ENCODE assay signal across 8 mouse cellular contexts in the genomic region with DNA sequence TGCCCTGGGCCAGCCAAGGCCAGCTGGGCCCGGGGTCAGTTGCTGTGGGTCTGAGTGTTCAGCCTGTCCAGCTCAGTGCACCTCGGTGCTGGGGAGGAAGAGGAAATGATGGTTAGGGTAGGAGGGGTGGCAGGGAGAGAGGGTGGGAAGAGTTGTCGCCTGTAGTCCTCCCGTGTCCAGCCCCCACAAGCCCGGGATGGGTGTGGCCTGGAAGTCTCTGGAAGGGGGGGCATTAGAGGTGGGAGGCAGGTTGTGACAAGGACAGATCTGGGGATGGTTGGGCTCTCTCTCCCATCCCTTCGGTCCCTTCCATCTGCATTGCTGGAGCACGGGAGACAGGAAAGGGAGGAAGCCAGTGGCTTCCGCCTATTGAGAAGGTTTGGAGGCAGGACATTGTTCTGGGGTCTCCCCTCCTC. TPM values are rescaled to one million over a fixed set of nuclear protein-coding genes. Genes with fewer than 3 reads are reported as not detected.
DNase-seq lines count a peak whose midpoint lies in the region; ATAC-seq and TF ChIP-seq lines count a peak whose summit lies in the region.

TSS of gene Tie1 (minus strand) at position 345 of the 416 bp plus-strand sequence.

- no peak within 1 kb of the TSS for H3K4me3 ChIP-seq in midbrain, embryonic 10.5 days
- no peak within 1 kb of the TSS for H3K4me3 ChIP-seq in midbrain, postnatal 0 days (ENCODE audit: low read depth, low read length)
- H3K4me3 ChIP-seq in hindbrain, postnatal 0 days (ENCODE audit: low read length), result no peak within 1 kb of the TSS
- peak within 1 kb of the TSS; percentile 29 for H3K4me3 ChIP-seq in liver, embryonic 13.5 days (replicated peaks)
- H3K4me3 ChIP-seq in stomach, embryonic 15.5 days (replicated peaks), result 0 out of 2 replicates have a peak within 1 kb of the TSS, but pooled peaks have one; percentile 3

- WGBS in midbrain, embryonic 10.5 days, result 80% methylated on average over 8 of the region's 8 CpGs
- WGBS in midbrain, postnatal 0 days, result 76% methylated on average over 8 of the region's 8 CpGs
- WGBS in hindbrain, postnatal 0 days, result 75% methylated on average over 7 of the region's 8 CpGs
- 22% methylated on average over 8 of the region's 8 CpGs for WGBS in liver, embryonic 13.5 days (ENCODE audit: insufficient replicate concordance)
- WGBS in stomach, embryonic 15.5 days, result 63% methylated on average over 8 of the region's 8 CpGs

- H3K27ac ChIP-seq in midbrain, embryonic 10.5 days (replicated peaks), result no peak within 1 kb of the TSS
- no peak within 1 kb of the TSS for H3K27ac ChIP-seq in midbrain, postnatal 0 days (ENCODE audit: low read depth, low read length)
- H3K27ac ChIP-seq in hindbrain, postnatal 0 days, result no peak within 1 kb of the TSS
- H3K27ac ChIP-seq in liver, embryonic 13.5 days, result no peak within 1 kb of the TSS
- no peak within 1 kb of the TSS for H3K27ac ChIP-seq in stomach, embryonic 15.5 days

- H3K9me3 ChIP-seq in midbrain, embryonic 10.5 days (replicated peaks), result no peaks in the 10 kb centered on the region
- H3K9me3 ChIP-seq in midbrain, postnatal 0 days (ENCODE audit: low read length), result no peaks in the 10 kb centered on the region
- no peaks in the 10 kb centered on the region for H3K9me3 ChIP-seq in hindbrain, postnatal 0 days (ENCODE audit: low read length)
- no peaks in the 10 kb centered on the region for H3K9me3 ChIP-seq in liver, embryonic 13.5 days (replicated peaks)
- H3K9me3 ChIP-seq in stomach, embryonic 15.5 days, result no peaks in the 10 kb centered on the region

- TF ChIP-seq CTCF in midbrain, postnatal 0 days (IDR thresholded peaks at IDR 0.05), result no peak
- no peak for TF ChIP-seq CTCF in hindbrain, postnatal 0 days (IDR thresholded peaks at IDR 0.05; ENCODE audit: low read depth)

- no peak for ATAC-seq in midbrain, postnatal 0 days (ENCODE audit: low FRiP score)
- no peak for ATAC-seq in hindbrain, postnatal 0 days
- ATAC-seq in liver, embryonic 13.5 days (ENCODE audit: low read depth), result peak; percentile 76
- peak; percentile 63; the same call in 1 of the 2 replicates for ATAC-seq in stomach, embryonic 15.5 days (ENCODE audit: insufficient read depth, low FRiP score, low read depth)
- ATAC-seq in erythroid progenitor cell, adult 5-6 weeks (replicated peaks; ENCODE audit: low FRiP score, poor library complexity, severe bottlenecking), result no peak

- H3K27me3 ChIP-seq in midbrain, embryonic 10.5 days (ENCODE audit: low read depth, poor library complexity, severe bottlenecking), result no peaks in the 10 kb centered on the region
- H3K27me3 ChIP-seq in midbrain, postnatal 0 days (ENCODE audit: insufficient read depth, low read length), result no peaks in the 10 kb centered on the region
- H3K27me3 ChIP-seq in hindbrain, postnatal 0 days (ENCODE audit: insufficient read depth, low read length), result no peaks in the 10 kb centered on the region
- H3K27me3 ChIP-seq in liver, embryonic 13.5 days, result no peaks in the 10 kb centered on the region
- H3K27me3 ChIP-seq in stomach, embryonic 15.5 days (replicated peaks), result no peaks in the 10 kb centered on the region

- no peak within 1 kb of the TSS for H3K4me2 ChIP-seq in midbrain, postnatal 0 days (ENCODE audit: low read depth, low read length, poor library complexity, severe bottlenecking)
- H3K4me2 ChIP-seq in hindbrain, postnatal 0 days (ENCODE audit: low read depth, low read length), result no peak within 1 kb of the TSS
- peak within 1 kb of the TSS; percentile 4; the same call in 1 of the 2 replicates for H3K4me2 ChIP-seq in liver, embryonic 13.5 days
- no peak within 1 kb of the TSS; the same call in 1 of the 2 replicates for H3K4me2 ChIP-seq in stomach, embryonic 15.5 days

- H3K9ac ChIP-seq in midbrain, postnatal 0 days (replicated peaks; ENCODE audit: low read length, poor library complexity, severe bottlenecking), result no peak within 1 kb of the TSS
- H3K9ac ChIP-seq in hindbrain, postnatal 0 days (replicated peaks; ENCODE audit: low read length), result no peak within 1 kb of the TSS
- H3K9ac ChIP-seq in liver, embryonic 13.5 days, result peak within 1 kb of the TSS; percentile 26; the same call in 1 of the 2 replicates
- no peak within 1 kb of the TSS for H3K9ac ChIP-seq in stomach, embryonic 15.5 days

- H3K4me1 ChIP-seq in midbrain, embryonic 10.5 days, result 0 out of 2 replicates have a peak, but pooled peaks cover 5% of the 10 kb centered on the region
- no peaks in the 10 kb centered on the region for H3K4me1 ChIP-seq in midbrain, postnatal 0 days (ENCODE audit: insufficient read depth, low read length)
- H3K4me1 ChIP-seq in hindbrain, postnatal 0 days (ENCODE audit: insufficient read depth, low read length), result no peaks in the 10 kb centered on the region
- H3K4me1 ChIP-seq in liver, embryonic 13.5 days (replicated peaks), result no peaks in the 10 kb centered on the region
- no peaks in the 10 kb centered on the region for H3K4me1 ChIP-seq in stomach, embryonic 15.5 days

- H3K36me3 ChIP-seq in midbrain, embryonic 10.5 days, result no peaks in the 10 kb centered on the region
- H3K36me3 ChIP-seq in midbrain, postnatal 0 days (ENCODE audit: insufficient read depth, low read length), result no peaks in the 10 kb centered on the region
- H3K36me3 ChIP-seq in hindbrain, postnatal 0 days (ENCODE audit: insufficient read depth, low read length), result no peaks in the 10 kb centered on the region
- no peaks in the 10 kb centered on the region for H3K36me3 ChIP-seq in liver, embryonic 13.5 days
- no peaks in the 10 kb centered on the region for H3K36me3 ChIP-seq in stomach, embryonic 15.5 days

- no peak for DNase-seq in midbrain, embryonic 10.5 days (ENCODE audit: low spot score)
- DNase-seq in midbrain, postnatal 0 days (ENCODE audit: low spot score), result no peak
- DNase-seq in gastrocnemius, postnatal 4 days (ENCODE audit: low spot score in 2 of 2), result no peak
- no peak for DNase-seq in hindbrain, postnatal 0 days (ENCODE audit: low spot score)
- no peak for DNase-seq in liver, embryonic 13.5 days
- DNase-seq in ovary, adult 18-20 months (ENCODE audit: low spot score), result no peak

RNA-seq across cellular contexts. Expression of gene Tie1, which starts in this region (rescaled TPM):
- 13.1 and 15.8 TPM in 2 replicates for polyA plus RNA-seq in midbrain, embryonic 10.5 days (2016; fragmentation: Nextera tagmentation; extraction: Ambion mirVana)
- total RNA-seq in midbrain, postnatal 0 days (2014; rRNA removed), result 15.7 and 17.2 TPM in 2 replicates
- polyA plus RNA-seq in midbrain, postnatal 0 days (2015; fragmentation: Nextera tagmentation; extraction: Ambion mirVana), result 9.9 and 10.3 TPM in 2 replicates
- total RNA-seq in gastrocnemius, postnatal 4 days (2021), result 10 to 100 TPM; 41.5 to 44.1 TPM
- total RNA-seq in hindbrain, postnatal 0 days (2014; rRNA removed), result 15.9 and 20.2 TPM in 2 replicates
- polyA plus RNA-seq in hindbrain, postnatal 0 days (2015; fragmentation: Nextera tagmentation; extraction: Ambion mirVana), result 10.5 and 11.6 TPM in 2 replicates
- polyA plus RNA-seq in liver, embryonic 13.5 days (2015; fragmentation: Nextera tagmentation; extraction: Ambion mirVana), result 7.0 and 8.0 TPM in 2 replicates
- polyA plus RNA-seq in stomach, embryonic 15.5 days (2015; fragmentation: Nextera tagmentation; extraction: Ambion mirVana), result 20.6 and 22.9 TPM in 2 replicates
- not detected in 2 replicates for total RNA-seq in erythroid progenitor cell, adult 5-6 weeks (2015; ENCODE audit: low replicate concordance)
- not detected in 2 replicates for total RNA-seq in erythroid progenitor cell, adult 5-6 weeks (2017; ENCODE audit: low replicate concordance)

Comparison
In these comparisons a context has a peak if more than half of its experiments do, and no peak if none do; other contexts are left out.
1. RNA of gene Tie1 (total RNA-seq): 41.5 to 44.1 TPM in gastrocnemius, postnatal 4 days, 15.7 to 17.2 TPM in midbrain, postnatal 0 days and 15.9 to 20.2 TPM in hindbrain, postnatal 0 days; not detected in erythroid progenitor cell, adult 5-6 weeks; every median in the first group is over 10 times any median in the second.
2. H3K4me3 ChIP-seq: peak in liver, embryonic 13.5 days (single experiment) and stomach, embryonic 15.5 days (single experiment); none in midbrain, embryonic 10.5 days (single experiment), midbrain, postnatal 0 days (single experiment) and hindbrain, postnatal 0 days (single experiment).
3. ATAC-seq: peak in liver, embryonic 13.5 days (single experiment) and stomach, embryonic 15.5 days (single experiment); none in midbrain, postnatal 0 days (single experiment), hindbrain, postnatal 0 days (single experiment) and erythroid progenitor cell, adult 5-6 weeks (single experiment).